Mouse (Mus musculus) limb, embryonic 11.5 days (tissue): ENCODE measurements around the gene Slc15a1. TPM values are rescaled to one million over a fixed set of nuclear protein-coding genes. Genes with fewer than 3 reads are reported as not detected.

ENCODE experiments used
- ATAC-seq: fragments of 200-750 bp; cut with Nextera tagmentation; 2 replicates; pipeline ENCODE4 v1.8.0; 2017; ENCODE audit warnings: low read depth; ENCODE audit not compliant: insufficient number of reproducible peaks, low FRiP score, low TSS enrichment
- DNase-seq: peaks from one replicate; pipeline ENCODE4 v3.0.0-alpha.2; 2015; ENCODE audit warnings: low spot score
- H3K27ac ChIP-seq: fragments of 300-500 bp; sonication (generic); replicated peaks from 2 replicates; pipeline ENCODE4 v1.5.1; 2014; ENCODE audit warnings: low read depth, mild to moderate bottlenecking, low read length
- H3K27me3 ChIP-seq: fragments of 300-500 bp; sonication (generic); 2 replicates; pipeline ENCODE4 v1.6.1; 2014; ENCODE audit warnings: mild to moderate bottlenecking, low read length, mixed read lengths; ENCODE audit not compliant: control insufficient read depth, insufficient read depth
- H3K36me3 ChIP-seq: fragments of 300-500 bp; sonication (generic); 2 replicates; pipeline ENCODE4 v1.6.1; 2014; ENCODE audit warnings: mild to moderate bottlenecking, low read length, moderate library complexity, mixed read lengths; ENCODE audit not compliant: control insufficient read depth, insufficient read depth
- H3K4me1 ChIP-seq: fragments of 300-500 bp; sonication (generic); 2 replicates; pipeline ENCODE4 v1.6.1; 2014; ENCODE audit warnings: low read length, mixed read lengths; ENCODE audit not compliant: control insufficient read depth, insufficient read depth
- H3K4me2 ChIP-seq: fragments of 300-500 bp; sonication (generic); 2 replicates; pipeline ENCODE4 v1.6.1; 2014; ENCODE audit warnings: low read depth, mild to moderate bottlenecking, moderate library complexity; ENCODE audit not compliant: severe bottlenecking
- H3K4me3 ChIP-seq: fragments of 300-500 bp; sonication (generic); 2 replicates; pipeline ENCODE4 v1.5.1; 2014; ENCODE audit warnings: low read depth, low read length
- H3K9ac ChIP-seq: fragments of 300-500 bp; sonication (generic); 2 replicates; pipeline ENCODE4 v1.6.1; 2014; ENCODE audit warnings: mild to moderate bottlenecking, low read length
- H3K9me3 ChIP-seq: fragments of 300-500 bp; sonication (generic); 2 replicates; pipeline ENCODE4 v1.6.1; 2016; ENCODE audit warnings: low read length; ENCODE audit not compliant: control insufficient read depth
- WGBS: fragments of 180-500 bp; shearing (Covaris S2); extraction: QIAGEN DNeasy Blood & Tissue Kit; methylation state at CpG from one replicate; pipeline ENCODE4 v1.1.7; 2014; 5-methylcytosine and 5-hydroxymethylcytosine counted together
- polyA plus RNA-seq: library from polyadenylated mRNA; unstranded; fragments of >200 nt; fragmentation: Nextera tagmentation; extraction: Ambion mirVana; gene quantifications from 2 replicates; pipeline ENCODE4 v1.2.1, GENCODE M21; 2014

Gene Slc15a1
- polyA plus RNA-seq, 1 experiment from 2014 or later = not detected

- WGBS = 73% methylated on average over 2 of the region's 2 CpGs
- H3K4me3 ChIP-seq = no peak overlapping the region
- DNase-seq (no peak), ATAC-seq (no peak)
- no peaks in the 10 kb centered on the region for H3K36me3 ChIP-seq
- H3K9ac ChIP-seq = no peak overlapping the region
- H3K4me2 ChIP-seq = no peak overlapping the region
- H3K27ac ChIP-seq = no peak overlapping the region
- peaks cover 18% of the 10 kb centered on the region for H3K27me3 ChIP-seq
- no peaks in the 10 kb centered on the region for H3K4me1 ChIP-seq
- no peaks in the 10 kb centered on the region for H3K9me3 ChIP-seq
Measured at GRCm38 (mm10) chr14:121500577-121500976, 4.5 kb downstream of the Slc15a1 start.

- WGBS = 76% methylated on average over 1 of the region's 1 CpGs
- ATAC-seq (no peak), DNase-seq (no peak)
- Histone ChIP-seq H3K27ac (no peak overlapping the region), H3K9ac (no peak overlapping the region), H3K4me2 (no peak overlapping the region), H3K4me1 (no peaks in the 10 kb centered on the region), H3K36me3 (no peaks in the 10 kb centered on the region), H3K27me3 (peaks cover 10% of the 10 kb centered on the region), H3K9me3 (no peaks in the 10 kb centered on the region), H3K4me3 (no peak overlapping the region)
Measured at GRCm38 (mm10) chr14:121499769-121500168, 5.3 kb downstream of the Slc15a1 start.

GRCm38 (mm10) chr14:121497800-121498199, 7.3 kb downstream of the Slc15a1 start:
- no peak for ATAC-seq
- WGBS = 89% methylated on average over 1 of the region's 1 CpGs
- H3K27me3 ChIP-seq = no peaks in the 10 kb centered on the region
- no peaks in the 10 kb centered on the region for H3K9me3 ChIP-seq
- H3K4me1 ChIP-seq = no peaks in the 10 kb centered on the region
- no peak for DNase-seq
- H3K36me3 ChIP-seq = no peaks in the 10 kb centered on the region
- no peak overlapping the region for H3K9ac ChIP-seq
- H3K4me2 ChIP-seq = no peak overlapping the region
- H3K27ac ChIP-seq = no peak overlapping the region
- H3K4me3 ChIP-seq = no peak overlapping the region

GRCm38 (mm10) chr14:121495741-121496140, 9.3 kb downstream of the Slc15a1 start:
- H3K4me2 ChIP-seq = no peak overlapping the region
- no peak overlapping the region for H3K27ac ChIP-seq
- no peaks in the 10 kb centered on the region for H3K9me3 ChIP-seq
- no peak for ATAC-seq
- H3K9ac ChIP-seq = no peak overlapping the region
- no peak for DNase-seq
- peaks cover 2% of the 10 kb centered on the region for H3K4me1 ChIP-seq
- H3K36me3 ChIP-seq = no peaks in the 10 kb centered on the region
- no peak overlapping the region for H3K4me3 ChIP-seq
- H3K27me3 ChIP-seq = no peaks in the 10 kb centered on the region
- WGBS = 83% methylated on average over 4 of the region's 4 CpGs

- Histone ChIP-seq H3K9ac (no peak overlapping the region), H3K4me3 (no peak overlapping the region), H3K27ac (no peak overlapping the region), H3K9me3 (no peaks in the 10 kb centered on the region), H3K4me2 (no peak overlapping the region), H3K27me3 (no peaks in the 10 kb centered on the region), H3K36me3 (no peaks in the 10 kb centered on the region), H3K4me1 (peaks cover 2% of the 10 kb centered on the region)
- ATAC-seq (no peak), DNase-seq (no peak)
- WGBS = 83% methylated on average over 2 of the region's 2 CpGs
Measured at GRCm38 (mm10) chr14:121495120-121495519, 9.9 kb downstream of the Slc15a1 start.

GRCm38 (mm10) chr14:121494238-121494637, 10.8 kb downstream of the Slc15a1 start:
- 53% methylated on average over 2 of the region's 2 CpGs for WGBS
- no peak overlapping the region for H3K4me3 ChIP-seq
- H3K27me3 ChIP-seq = no peaks in the 10 kb centered on the region
- H3K36me3 ChIP-seq = no peaks in the 10 kb centered on the region
- ATAC-seq = no peak
- H3K27ac ChIP-seq = no peak overlapping the region
- H3K9me3 ChIP-seq = no peaks in the 10 kb centered on the region
- peaks cover 2% of the 10 kb centered on the region for H3K4me1 ChIP-seq
- no peak overlapping the region for H3K4me2 ChIP-seq
- no peak overlapping the region for H3K9ac ChIP-seq
- no peak for DNase-seq

GRCm38 (mm10) chr14:121493712-121494111, 11.3 kb downstream of the Slc15a1 start:
- DNase-seq (no peak), ATAC-seq (no peak)
- WGBS = 68% methylated on average over 3 of the region's 3 CpGs
- no peaks in the 10 kb centered on the region for H3K27me3 ChIP-seq
- no peaks in the 10 kb centered on the region for H3K36me3 ChIP-seq
- no peak overlapping the region for H3K9ac ChIP-seq
- no peak overlapping the region for H3K4me2 ChIP-seq
- peaks cover 2% of the 10 kb centered on the region for H3K4me1 ChIP-seq
- no peaks in the 10 kb centered on the region for H3K9me3 ChIP-seq
- no peak overlapping the region for H3K4me3 ChIP-seq
- H3K27ac ChIP-seq = no peak overlapping the region

- no peaks in the 10 kb centered on the region for H3K36me3 ChIP-seq
- H3K27ac ChIP-seq = no peak overlapping the region
- no peak overlapping the region for H3K4me3 ChIP-seq
- H3K4me2 ChIP-seq = no peak overlapping the region
- no peak overlapping the region for H3K9ac ChIP-seq
- no peaks in the 10 kb centered on the region for H3K9me3 ChIP-seq
- H3K4me1 ChIP-seq = peaks cover 2% of the 10 kb centered on the region
- DNase-seq (no peak), ATAC-seq (no peak)
- WGBS = 62% methylated on average over 8 of the region's 8 CpGs
- no peaks in the 10 kb centered on the region for H3K27me3 ChIP-seq
Measured at GRCm38 (mm10) chr14:121492328-121492727, 12.7 kb downstream of the Slc15a1 start.

GRCm38 (mm10) chr14:121485722-121486121, 19.3 kb downstream of the Slc15a1 start:
- no peaks in the 10 kb centered on the region for H3K36me3 ChIP-seq
- no peak overlapping the region for H3K4me2 ChIP-seq
- ATAC-seq (no peak), DNase-seq (no peak)
- H3K4me1 ChIP-seq = no peaks in the 10 kb centered on the region
- no peak overlapping the region for H3K27ac ChIP-seq
- H3K27me3 ChIP-seq = no peaks in the 10 kb centered on the region
- no peaks in the 10 kb centered on the region for H3K9me3 ChIP-seq
- H3K4me3 ChIP-seq = no peak overlapping the region
- WGBS = 95% methylated on average over 1 of the region's 1 CpGs
- no peak overlapping the region for H3K9ac ChIP-seq
